Mouse (Mus musculus): ENCODE measurements around the gene Jund. TPM values are rescaled to one million over a fixed set of nuclear protein-coding genes. Genes with fewer than 3 reads are reported as not detected.
A peak's percentile ranks its signal among the peaks of the same experiment; 100 is the strongest.

Gene Jund
- total and polyA plus RNA-seq, 3 experiments, result 109 to 127 (median 123) TPM

GRCm38 (mm10) chr8:70725792-70726447, 27.2 kb downstream of the Jund start:
- Histone ChIP-seq H3K27ac (no peak overlapping the region), H3K9ac (ENCODE audit: low read depth, low read length) (no peak overlapping the region), H3K79me2 (replicated peaks; ENCODE audit: control insufficient read depth, insufficient read depth, low read length) (no peaks in the 10 kb centered on the region), H3K4me1 (ENCODE audit: control insufficient read depth, insufficient read depth, low read length) (peaks cover under 1% of the 10 kb centered on the region; the same call in 1 of the 2 replicates), H3K27me3 (ENCODE audit: control insufficient read depth, insufficient read depth, low read length) (no peaks in the 10 kb centered on the region), H3K36me3 (ENCODE audit: control insufficient read depth, insufficient read depth, low read length) (no peaks in the 10 kb centered on the region), H3K4me3 (no peak overlapping the region)
- 25% methylated on average over 14 of the region's 14 CpGs for WGBS
- TF ChIP-seq EP300 (IDR thresholded peaks at IDR 0.05; ENCODE audit: insufficient read depth, low read depth, low read length) (no peak), POLR2A (IDR thresholded peaks at IDR 0.05; ENCODE audit: insufficient read depth, low read depth, low read length) (no peak), CTCF (IDR thresholded peaks at IDR 0.05) (no peak)
- DNase-seq, result peak; percentile 22 to 60
- intact Hi-C loops (cut with DNase I), result no loop called here

DNA sequence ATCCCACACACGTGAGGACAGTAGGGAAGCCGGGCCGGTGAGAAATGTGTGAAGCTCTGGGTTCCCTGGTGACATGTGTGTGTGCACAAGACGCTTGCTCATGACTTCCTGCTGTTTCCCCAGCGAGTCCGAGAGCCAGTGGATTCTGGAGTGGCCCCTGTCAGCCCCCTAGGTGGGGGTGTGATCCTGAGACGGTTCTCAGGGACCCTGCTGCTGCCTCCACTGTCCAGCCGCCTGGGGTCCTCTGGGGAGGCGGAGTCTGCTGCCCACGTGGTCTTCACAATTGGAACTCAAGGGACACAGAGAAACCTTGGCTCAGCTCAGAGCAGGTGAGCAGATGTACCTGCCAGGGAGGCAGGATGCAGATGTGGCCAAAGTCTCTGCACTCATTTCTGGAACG, 28.0 kb downstream of the Jund start:
- 37% methylated on average over 11 of the region's 11 CpGs for WGBS
- H3K27me3 ChIP-seq (ENCODE audit: control insufficient read depth, insufficient read depth, low read length), result no peaks in the 10 kb centered on the region
- no peak overlapping the region for H3K27ac ChIP-seq
- no peak for DNase-seq
- H3K79me2 ChIP-seq (replicated peaks; ENCODE audit: control insufficient read depth, insufficient read depth, low read length), result no peaks in the 10 kb centered on the region
- TF ChIP-seq CTCF (IDR thresholded peaks at IDR 0.05), result no peak
- no peak for TF ChIP-seq POLR2A (IDR thresholded peaks at IDR 0.05; ENCODE audit: insufficient read depth, low read depth, low read length)
- intact Hi-C loops (cut with DNase I), result no loop called here
- H3K9ac ChIP-seq (ENCODE audit: low read depth, low read length), result no peak overlapping the region
- no peaks in the 10 kb centered on the region for H3K36me3 ChIP-seq (ENCODE audit: control insufficient read depth, insufficient read depth, low read length)
- no peaks in the 10 kb centered on the region for H3K4me1 ChIP-seq (ENCODE audit: control insufficient read depth, insufficient read depth, low read length)
- no peak overlapping the region for H3K4me3 ChIP-seq

DNA sequence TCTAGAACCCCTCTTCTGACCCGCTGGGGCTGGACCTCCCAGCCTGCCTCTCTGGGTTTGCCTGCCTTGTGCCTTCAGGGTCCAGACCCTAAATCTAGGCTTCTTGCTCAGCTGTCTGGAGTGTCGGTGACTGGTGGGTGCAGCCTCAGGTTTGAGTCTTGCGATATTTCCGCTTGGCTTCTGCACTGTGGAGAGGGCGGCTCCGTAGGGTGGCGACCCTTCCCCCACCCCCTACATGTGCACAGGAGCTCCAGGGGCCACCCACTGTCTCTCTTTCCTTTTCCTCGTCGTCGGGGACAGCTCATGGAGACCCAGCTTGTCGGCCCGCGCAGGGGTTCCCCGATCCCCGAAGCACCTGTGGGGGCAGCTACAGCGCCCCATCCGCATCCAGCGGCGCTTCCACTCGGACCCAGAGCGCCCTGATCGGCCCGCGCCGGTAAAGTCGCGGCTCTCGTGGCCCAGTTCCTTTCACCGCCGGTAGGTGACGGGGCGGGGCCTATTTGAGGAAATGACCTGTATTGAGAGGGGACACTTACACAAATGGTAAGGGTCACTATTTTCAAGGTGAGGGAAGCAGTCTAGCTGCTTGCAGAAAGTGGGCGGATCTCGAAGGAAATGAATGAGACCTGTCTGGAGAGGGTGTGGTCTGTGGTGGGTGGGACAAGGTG, 31.2 kb downstream of the Jund start:
- Histone ChIP-seq H3K27me3 (ENCODE audit: control insufficient read depth, insufficient read depth, low read length) (no peaks in the 10 kb centered on the region), H3K27ac (no peak overlapping the region), H3K79me2 (replicated peaks; ENCODE audit: control insufficient read depth, insufficient read depth, low read length) (no peaks in the 10 kb centered on the region), H3K4me3 (peak overlapping the region; percentile 8; the same call in 1 of the 2 replicates), H3K4me1 (ENCODE audit: control insufficient read depth, insufficient read depth, low read length) (no peaks in the 10 kb centered on the region), H3K36me3 (ENCODE audit: control insufficient read depth, insufficient read depth, low read length) (no peaks in the 10 kb centered on the region), H3K9ac (ENCODE audit: low read depth, low read length) (no peak overlapping the region)
- DNase-seq, result peak; percentile 25 to 33
- TF ChIP-seq CTCF (IDR thresholded peaks at IDR 0.05) (peak; percentile 55), POLR2A (IDR thresholded peaks at IDR 0.05; ENCODE audit: insufficient read depth, low read depth, low read length) (no peak)
- intact Hi-C loops (cut with DNase I), result no loop called here
- WGBS, result 5% methylated on average over 34 of the region's 34 CpGs

DNA sequence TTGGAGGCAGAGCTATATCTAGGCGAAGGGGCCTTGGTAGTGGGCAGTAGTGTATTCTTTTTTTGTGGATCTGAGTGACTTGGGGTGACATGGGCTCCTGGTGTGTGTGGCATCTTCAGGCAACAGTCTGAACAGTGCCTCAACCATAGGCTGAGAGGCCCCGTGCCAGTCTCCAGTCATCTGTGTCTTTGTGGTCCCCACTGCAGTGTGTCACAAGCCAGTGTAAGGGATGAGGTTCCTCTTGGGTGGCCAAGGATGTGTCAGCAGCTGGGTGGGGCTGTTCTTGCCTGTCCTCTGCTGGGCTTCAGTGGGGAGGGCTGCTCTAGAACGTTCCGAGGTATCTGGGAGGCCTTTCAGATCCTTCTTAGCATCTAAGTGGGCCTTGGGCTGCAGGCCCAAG, 32.2 kb downstream of the Jund start:
- peak in 1 of 2 experiments; percentile 21 for DNase-seq
- no peaks in the 10 kb centered on the region for H3K27me3 ChIP-seq (ENCODE audit: control insufficient read depth, insufficient read depth, low read length)
- no peaks in the 10 kb centered on the region for H3K79me2 ChIP-seq (replicated peaks; ENCODE audit: control insufficient read depth, insufficient read depth, low read length)
- H3K4me3 ChIP-seq, result no peak overlapping the region
- no peaks in the 10 kb centered on the region for H3K4me1 ChIP-seq (ENCODE audit: control insufficient read depth, insufficient read depth, low read length)
- no peak overlapping the region for H3K27ac ChIP-seq
- TF ChIP-seq CTCF (IDR thresholded peaks at IDR 0.05) (no peak), EP300 (IDR thresholded peaks at IDR 0.05; ENCODE audit: insufficient read depth, low read depth, low read length) (no peak)
- H3K9ac ChIP-seq (ENCODE audit: low read depth, low read length), result no peak overlapping the region
- intact Hi-C loops (cut with DNase I), result no loop called here
- no peaks in the 10 kb centered on the region for H3K36me3 ChIP-seq (ENCODE audit: control insufficient read depth, insufficient read depth, low read length)
- whole genome bisulfite sequencing, result 83% methylated on average over 4 of the region's 4 CpGs

GRCm38 (mm10) chr8:70737705-70738104, 39.0 kb downstream of the Jund start:
- 70% methylated on average over 5 of the region's 5 CpGs for WGBS
- Histone ChIP-seq H3K4me3 (no peak overlapping the region), H3K79me2 (replicated peaks; ENCODE audit: control insufficient read depth, insufficient read depth, low read length) (no peaks in the 10 kb centered on the region), H3K4me1 (ENCODE audit: control insufficient read depth, insufficient read depth, low read length) (peaks cover 9% of the 10 kb centered on the region), H3K27ac (no peak overlapping the region), H3K27me3 (ENCODE audit: control insufficient read depth, insufficient read depth, low read length) (no peaks in the 10 kb centered on the region), H3K9ac (ENCODE audit: low read depth, low read length) (no peak overlapping the region), H3K36me3 (ENCODE audit: control insufficient read depth, insufficient read depth, low read length) (no peaks in the 10 kb centered on the region)
- DNase-seq, result no peak
- no peak for TF ChIP-seq EP300 (IDR thresholded peaks at IDR 0.05; ENCODE audit: insufficient read depth, low read depth, low read length)
- TF ChIP-seq POLR2A (IDR thresholded peaks at IDR 0.05; ENCODE audit: insufficient read depth, low read depth, low read length), result no peak
- TF ChIP-seq CTCF (IDR thresholded peaks at IDR 0.05), result no peak
- intact Hi-C loops (cut with DNase I), result no loop called here

DNA sequence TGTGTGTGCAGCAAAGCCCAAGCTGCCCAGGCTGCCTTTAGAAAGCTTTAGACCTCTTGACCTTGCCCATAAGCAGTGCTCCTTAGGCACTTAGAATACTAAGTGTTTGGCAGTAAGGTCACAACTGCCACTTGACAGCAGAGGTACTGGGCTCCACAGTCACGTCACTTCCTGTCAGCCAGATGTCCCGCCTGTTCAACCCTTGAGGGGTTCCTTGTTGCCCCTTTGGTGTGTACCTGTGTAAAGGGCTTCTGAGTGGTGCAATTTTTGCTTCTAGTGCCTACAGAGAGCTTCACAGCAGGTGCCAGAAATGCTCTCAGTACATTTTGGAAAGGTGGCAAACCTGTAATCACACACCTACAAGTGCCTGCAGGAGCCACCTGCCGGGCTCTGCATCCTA, 39.5 kb downstream of the Jund start:
- Histone ChIP-seq H3K79me2 (replicated peaks; ENCODE audit: control insufficient read depth, insufficient read depth, low read length) (no peaks in the 10 kb centered on the region), H3K4me1 (ENCODE audit: control insufficient read depth, insufficient read depth, low read length) (peaks cover 9% of the 10 kb centered on the region), H3K4me3 (no peak overlapping the region), H3K27me3 (ENCODE audit: control insufficient read depth, insufficient read depth, low read length) (no peaks in the 10 kb centered on the region), H3K27ac (no peak overlapping the region), H3K9ac (ENCODE audit: low read depth, low read length) (no peak overlapping the region), H3K36me3 (ENCODE audit: control insufficient read depth, insufficient read depth, low read length) (no peaks in the 10 kb centered on the region)
- intact Hi-C loops (cut with DNase I), result no loop called here
- TF ChIP-seq CTCF (IDR thresholded peaks at IDR 0.05), result no peak
- WGBS, result 51% methylated on average over 3 of the region's 3 CpGs
- DNase-seq, result no peak

Data from heart, adult 2 months (tissue).